Mouse (Mus musculus): ENCODE results near the gene Synj2. TPM values are rescaled to one million over a fixed set of nuclear protein-coding genes. Genes with fewer than 3 reads are reported as not detected.

The Synj2 gene
- polyA plus RNA-seq, 2 experiments = 3.3 to 4.4 TPM

DNA sequence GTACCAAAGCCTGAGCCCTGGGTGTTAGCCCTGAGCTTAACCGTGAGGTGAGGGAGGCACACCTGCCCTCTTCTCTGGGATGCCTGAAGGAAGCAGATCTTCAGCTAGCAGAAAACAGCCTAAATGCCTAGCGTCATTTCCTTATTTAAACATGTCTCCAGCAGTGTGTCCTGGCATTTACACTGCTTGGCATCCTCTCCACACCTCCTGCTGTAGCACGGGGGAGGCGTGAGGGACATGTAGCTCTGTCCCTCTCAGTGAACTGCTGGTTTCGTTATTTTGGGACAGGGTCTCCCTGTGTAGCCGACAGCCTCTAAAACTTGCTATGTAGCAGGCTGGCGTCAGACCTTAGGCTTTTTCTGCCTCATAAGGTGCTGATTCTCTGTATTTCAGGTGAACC lies 44.5 kb upstream of the Synj2 start:
- ATAC-seq (ENCODE audit: low FRiP score, low read depth) = no peak
- no peak for DNase-seq (ENCODE audit: low spot score)
- H3K4me3 ChIP-seq (replicated peaks; ENCODE audit: low read length) = no peak overlapping the region
- 81% methylated on average over 7 of the region's 7 CpGs for WGBS
- no peak overlapping the region for H3K9ac ChIP-seq (ENCODE audit: low read depth, low read length, severe bottlenecking)
- no peak overlapping the region for H3K4me2 ChIP-seq (replicated peaks; ENCODE audit: low read depth, low read length, severe bottlenecking)
- H3K27ac ChIP-seq (replicated peaks; ENCODE audit: low read depth, low read length) = no peak overlapping the region
- no peak for TF ChIP-seq POLR2A (IDR thresholded peaks at IDR 0.05; ENCODE audit: borderline replicate concordance, extremely low read depth, insufficient read depth, insufficient read length)
- no peaks in the 10 kb centered on the region for H3K27me3 ChIP-seq (ENCODE audit: control insufficient read depth, insufficient read depth, low read length)
- H3K36me3 ChIP-seq (ENCODE audit: control insufficient read depth, insufficient read depth, low read length) = peaks cover 26% of the 10 kb centered on the region
- no peaks in the 10 kb centered on the region for H3K4me1 ChIP-seq (ENCODE audit: control insufficient read depth, insufficient read depth, low read length)
- H3K9me3 ChIP-seq (ENCODE audit: control insufficient read depth, low read length) = no peaks in the 10 kb centered on the region

DNA sequence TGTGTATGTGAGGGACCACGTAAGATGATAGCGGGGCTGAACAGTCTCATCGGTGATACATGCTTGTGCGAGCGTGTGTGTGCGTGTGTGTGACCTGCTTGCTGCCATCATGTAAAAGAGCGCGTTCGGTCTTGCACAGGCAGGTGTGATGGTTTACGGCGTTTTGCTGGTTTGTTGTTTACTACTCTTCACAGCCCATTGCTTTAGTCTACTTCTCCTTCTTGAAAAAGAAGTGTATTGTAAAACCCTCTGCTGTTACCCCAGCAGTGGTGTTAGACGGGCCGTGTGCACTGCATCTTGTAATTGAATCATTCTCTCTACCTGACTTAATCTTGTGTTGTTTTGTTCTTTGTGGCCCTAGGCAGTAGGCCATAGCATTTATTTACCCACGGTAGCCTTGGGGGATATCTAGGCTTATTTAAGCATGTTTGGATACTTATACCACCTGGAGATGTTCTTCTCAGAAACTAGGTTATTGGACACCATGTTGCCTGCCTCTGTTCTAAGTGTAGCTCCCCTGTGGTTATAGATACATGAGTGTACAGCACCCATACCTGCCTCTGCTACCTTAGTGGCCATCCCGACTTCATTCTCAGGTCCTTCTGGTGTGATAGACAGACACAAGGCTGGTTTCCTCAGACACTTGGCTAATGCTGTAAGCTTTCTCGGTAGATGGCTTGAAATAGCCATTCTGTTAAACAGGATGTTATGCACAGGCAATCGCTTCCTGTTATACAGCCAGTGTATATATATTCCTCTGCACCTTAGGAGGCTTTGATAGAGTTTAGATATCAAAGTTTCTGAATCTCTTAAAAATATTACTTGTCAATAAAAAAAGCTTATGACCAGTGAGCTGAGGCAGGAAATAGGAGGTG lies 43.5 kb upstream of the Synj2 start:
- no peak for DNase-seq (ENCODE audit: low spot score)
- Histone ChIP-seq H3K4me2 (replicated peaks; ENCODE audit: low read depth, low read length, severe bottlenecking) (no peak overlapping the region), H3K9me3 (ENCODE audit: control insufficient read depth, low read length) (no peaks in the 10 kb centered on the region), H3K4me1 (ENCODE audit: control insufficient read depth, insufficient read depth, low read length) (no peaks in the 10 kb centered on the region), H3K36me3 (ENCODE audit: control insufficient read depth, insufficient read depth, low read length) (peaks cover 36% of the 10 kb centered on the region), H3K27ac (replicated peaks; ENCODE audit: low read depth, low read length) (no peak overlapping the region), H3K27me3 (ENCODE audit: control insufficient read depth, insufficient read depth, low read length) (no peaks in the 10 kb centered on the region), H3K4me3 (replicated peaks; ENCODE audit: low read length) (no peak overlapping the region), H3K9ac (ENCODE audit: low read depth, low read length, severe bottlenecking) (no peak overlapping the region)
- TF ChIP-seq POLR2A (IDR thresholded peaks at IDR 0.05; ENCODE audit: borderline replicate concordance, extremely low read depth, insufficient read depth, insufficient read length) = no peak
- no peak for ATAC-seq (ENCODE audit: low FRiP score, low read depth)
- WGBS = 85% methylated on average over 17 of the region's 17 CpGs

DNA sequence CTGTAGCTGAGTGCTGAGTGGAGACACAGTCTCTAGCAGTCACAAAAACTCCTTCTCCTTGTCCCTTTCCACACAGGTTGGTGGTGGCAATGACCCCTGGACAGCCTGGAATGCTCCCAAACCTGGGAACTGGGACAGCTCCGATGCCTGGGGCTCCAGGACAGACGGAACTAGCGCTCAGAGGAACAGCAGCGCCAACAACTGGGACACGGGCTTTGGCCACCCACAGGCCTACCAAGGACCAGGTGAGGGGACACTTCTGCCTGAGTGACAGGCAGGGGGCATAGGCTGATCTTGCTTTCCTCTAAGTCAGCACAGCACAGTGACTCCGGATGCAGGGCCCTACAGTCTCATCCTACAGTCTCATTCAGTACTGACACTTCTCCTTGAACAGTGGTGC lies 41.8 kb upstream of the Synj2 start:
- 89% methylated on average over 6 of the region's 6 CpGs for WGBS
- no peak for ATAC-seq (ENCODE audit: low FRiP score, low read depth)

DNA sequence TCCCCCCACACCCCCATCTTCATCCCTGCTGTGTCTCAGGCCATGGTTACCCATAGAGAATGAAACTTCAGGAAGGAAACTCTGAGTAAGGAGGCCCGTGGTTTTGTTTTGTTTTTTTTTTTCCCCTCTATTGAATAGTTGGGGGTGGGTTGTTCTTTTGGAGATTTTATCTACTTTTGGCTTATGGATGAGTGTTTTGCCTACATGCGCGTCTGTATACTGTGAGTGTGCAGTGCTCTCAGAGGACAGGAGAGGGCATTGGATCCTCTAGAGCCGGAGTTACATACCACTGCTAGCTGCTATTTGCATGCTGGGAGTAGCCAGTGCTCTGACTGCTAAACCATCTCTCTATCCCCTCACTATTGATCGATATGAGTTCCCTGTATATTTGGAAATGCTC lies 39.7 kb upstream of the Synj2 start:
- TF ChIP-seq POLR2A (IDR thresholded peaks at IDR 0.05; ENCODE audit: borderline replicate concordance, extremely low read depth, insufficient read depth, insufficient read length) = no peak
- Histone ChIP-seq H3K27me3 (ENCODE audit: control insufficient read depth, insufficient read depth, low read length) (no peaks in the 10 kb centered on the region), H3K9ac (ENCODE audit: low read depth, low read length, severe bottlenecking) (no peak overlapping the region), H3K9me3 (ENCODE audit: control insufficient read depth, low read length) (no peaks in the 10 kb centered on the region), H3K4me1 (ENCODE audit: control insufficient read depth, insufficient read depth, low read length) (no peaks in the 10 kb centered on the region), H3K4me3 (replicated peaks; ENCODE audit: low read length) (no peak overlapping the region), H3K4me2 (replicated peaks; ENCODE audit: low read depth, low read length, severe bottlenecking) (no peak overlapping the region), H3K36me3 (ENCODE audit: control insufficient read depth, insufficient read depth, low read length) (peaks cover 54% of the 10 kb centered on the region), H3K27ac (replicated peaks; ENCODE audit: low read depth, low read length) (no peak overlapping the region)
- DNase-seq (ENCODE audit: low spot score) (no peak), ATAC-seq (ENCODE audit: low FRiP score, low read depth) (no peak)
- WGBS = 85% methylated on average over 5 of the region's 5 CpGs

More for the DNA sequence above, 41.8 kb upstream of the Synj2 start:
- no peak for TF ChIP-seq POLR2A (IDR thresholded peaks at IDR 0.05; ENCODE audit: borderline replicate concordance, extremely low read depth, insufficient read depth, insufficient read length)
- H3K27me3 ChIP-seq (ENCODE audit: control insufficient read depth, insufficient read depth, low read length) = no peaks in the 10 kb centered on the region
- no peak for DNase-seq (ENCODE audit: low spot score)
- H3K36me3 ChIP-seq (ENCODE audit: control insufficient read depth, insufficient read depth, low read length) = peaks cover 42% of the 10 kb centered on the region
- H3K4me2 ChIP-seq (replicated peaks; ENCODE audit: low read depth, low read length, severe bottlenecking) = no peak overlapping the region
- H3K27ac ChIP-seq (replicated peaks; ENCODE audit: low read depth, low read length) = no peak overlapping the region
- H3K9me3 ChIP-seq (ENCODE audit: control insufficient read depth, low read length) = no peaks in the 10 kb centered on the region
- H3K4me3 ChIP-seq (replicated peaks; ENCODE audit: low read length) = no peak overlapping the region
- H3K9ac ChIP-seq (ENCODE audit: low read depth, low read length, severe bottlenecking) = no peak overlapping the region
- H3K4me1 ChIP-seq (ENCODE audit: control insufficient read depth, insufficient read depth, low read length) = no peaks in the 10 kb centered on the region

DNA sequence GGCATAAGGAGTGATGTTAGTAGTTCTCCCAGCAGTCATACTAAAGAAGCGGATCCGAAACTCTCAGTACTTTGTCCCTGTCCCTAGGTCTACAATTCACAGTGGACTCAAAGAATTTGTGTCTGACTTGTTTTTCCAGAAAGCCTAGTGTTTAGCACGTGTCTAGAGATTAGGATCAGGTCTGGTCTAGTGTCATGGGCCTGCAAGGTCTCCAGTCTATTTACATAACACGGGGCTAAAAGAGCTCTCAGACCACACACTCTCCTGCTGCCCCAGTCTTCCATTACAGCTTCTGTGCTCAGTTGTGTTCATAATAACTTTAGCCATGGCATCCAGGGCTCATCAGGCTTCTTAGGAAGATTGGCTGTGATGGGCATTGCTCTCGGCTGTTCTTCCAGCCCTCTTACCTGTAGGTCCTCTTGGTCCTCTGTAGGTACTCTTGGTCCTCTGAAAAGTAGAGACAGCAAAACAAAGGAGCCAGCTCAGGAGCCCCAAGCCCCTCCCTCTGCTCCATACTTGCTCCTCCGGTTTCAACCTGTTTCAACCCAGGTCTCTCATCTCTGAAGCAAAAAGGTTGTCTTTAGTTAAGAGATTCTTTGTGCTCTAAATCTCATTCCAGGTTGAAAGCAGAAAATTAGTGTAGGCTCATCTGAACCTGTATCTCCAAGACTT lies 37.3 kb upstream of the Synj2 start:
- H3K27ac ChIP-seq (replicated peaks; ENCODE audit: low read depth, low read length) = no peak overlapping the region
- no peak for TF ChIP-seq POLR2A (IDR thresholded peaks at IDR 0.05; ENCODE audit: borderline replicate concordance, extremely low read depth, insufficient read depth, insufficient read length)
- no peak for ATAC-seq (ENCODE audit: low FRiP score, low read depth)
- 74% methylated on average over 6 of the region's 6 CpGs for WGBS
- no peak for DNase-seq (ENCODE audit: low spot score)
- H3K4me2 ChIP-seq (replicated peaks; ENCODE audit: low read depth, low read length, severe bottlenecking) = no peak overlapping the region
- H3K27me3 ChIP-seq (ENCODE audit: control insufficient read depth, insufficient read depth, low read length) = no peaks in the 10 kb centered on the region
- H3K4me1 ChIP-seq (ENCODE audit: control insufficient read depth, insufficient read depth, low read length) = no peaks in the 10 kb centered on the region
- no peaks in the 10 kb centered on the region for H3K9me3 ChIP-seq (ENCODE audit: control insufficient read depth, low read length)
- H3K4me3 ChIP-seq (replicated peaks; ENCODE audit: low read length) = no peak overlapping the region
- H3K9ac ChIP-seq (ENCODE audit: low read depth, low read length, severe bottlenecking) = no peak overlapping the region
- H3K36me3 ChIP-seq (ENCODE audit: control insufficient read depth, insufficient read depth, low read length) = peaks cover 78% of the 10 kb centered on the region
